Mouse (Mus musculus) naive thymus-derived CD4-positive, alpha-beta T cell, adult 2 months (primary cell): Measurements from ENCODE around the gene Macrod2.

Source experiments
- DNase-seq: peaks from one replicate; pipeline ENCODE4 v3.0.0-alpha.2; 2011; ENCODE audit warnings: low read depth

Gene Macrod2

DNA sequence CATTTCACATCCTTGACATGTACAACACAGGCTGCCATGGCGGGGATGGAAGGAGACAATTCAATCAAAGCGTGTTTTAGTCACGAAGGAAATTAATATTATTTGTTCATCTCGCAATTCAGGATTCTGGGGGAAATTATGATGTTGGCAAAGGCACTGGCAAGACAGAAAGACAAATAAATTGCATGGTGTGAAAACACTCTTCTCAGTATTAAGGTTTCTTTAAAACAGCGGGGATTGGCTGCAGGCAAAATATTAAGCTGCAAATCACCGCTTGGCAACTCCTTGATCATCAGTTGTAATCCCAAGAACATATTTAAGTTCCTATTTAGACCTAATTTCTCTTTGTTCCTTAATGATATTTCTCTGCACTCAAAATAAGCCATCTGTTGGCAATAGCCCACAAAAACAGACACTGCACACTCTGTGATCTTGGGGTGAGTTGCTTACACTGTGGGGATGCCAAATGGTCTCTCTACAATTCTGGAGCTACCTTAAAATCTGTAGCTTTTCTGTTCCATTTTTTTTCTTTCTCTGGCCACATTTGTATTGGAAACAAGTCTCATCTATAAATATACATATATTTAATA lies 1466.7 kb downstream of the Macrod2 start:
- DNase-seq, result no peak

DNA sequence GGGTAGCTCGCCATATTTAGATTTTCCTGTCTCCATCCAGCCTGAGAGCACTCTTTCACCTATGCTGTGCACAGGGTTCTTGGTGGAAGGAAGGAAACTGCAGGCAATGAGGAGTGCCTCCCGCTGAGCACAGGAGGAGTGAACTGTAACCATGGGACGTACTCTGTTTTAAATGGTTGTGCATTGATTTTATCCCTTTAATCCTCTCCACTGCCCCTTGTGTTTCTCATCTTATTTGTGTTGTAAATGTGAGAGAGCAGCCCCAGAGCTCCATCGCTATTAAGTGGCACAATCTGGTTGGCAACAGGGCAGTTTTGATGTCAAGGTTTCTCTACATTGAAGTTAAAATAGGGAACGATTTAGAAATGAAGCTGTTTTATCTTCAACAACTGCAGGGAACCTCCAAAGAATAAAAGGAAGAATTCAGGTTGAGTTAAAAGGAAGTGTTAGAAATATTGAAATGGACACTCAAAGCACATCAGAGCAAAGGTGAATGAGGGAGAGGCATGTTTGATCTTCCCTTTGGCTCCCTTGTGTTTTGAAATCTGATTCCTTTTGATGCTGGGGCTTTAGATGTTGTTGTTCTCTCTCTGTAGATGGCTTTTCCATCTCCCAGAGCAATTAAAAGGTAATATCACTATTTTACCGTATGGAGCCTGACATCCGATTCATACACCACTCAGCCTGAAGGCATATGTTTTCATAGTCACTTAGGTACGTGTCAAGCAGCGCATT lies 1467.6 kb downstream of the Macrod2 start:
- DNase-seq, result no peak

DNA sequence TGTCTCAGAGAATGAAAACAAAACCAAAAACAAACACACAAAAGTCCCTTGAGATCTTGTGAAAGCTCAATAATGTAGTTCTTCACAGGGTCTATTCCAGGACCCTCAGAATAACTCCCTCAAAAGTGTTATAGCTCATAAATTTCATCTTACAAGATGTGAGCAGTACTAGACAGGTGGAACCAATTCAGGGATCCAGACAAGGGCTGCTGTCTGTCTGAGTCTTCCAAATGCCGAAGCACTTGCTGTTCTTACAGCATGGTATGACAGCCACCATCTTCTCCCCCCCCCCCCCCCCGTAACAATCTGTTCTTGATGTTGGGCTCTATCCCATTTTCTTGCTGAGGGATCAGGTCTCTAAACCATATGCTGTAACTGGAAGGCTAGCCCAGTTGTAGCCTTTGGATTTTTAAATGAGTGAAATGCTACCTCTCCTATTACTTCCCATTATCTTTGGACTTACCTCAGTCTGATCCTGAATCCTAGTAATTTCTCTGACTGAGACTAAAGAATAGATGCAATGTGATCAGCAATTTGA lies 1468.6 kb downstream of the Macrod2 start:
- no peak for DNase-seq

DNA sequence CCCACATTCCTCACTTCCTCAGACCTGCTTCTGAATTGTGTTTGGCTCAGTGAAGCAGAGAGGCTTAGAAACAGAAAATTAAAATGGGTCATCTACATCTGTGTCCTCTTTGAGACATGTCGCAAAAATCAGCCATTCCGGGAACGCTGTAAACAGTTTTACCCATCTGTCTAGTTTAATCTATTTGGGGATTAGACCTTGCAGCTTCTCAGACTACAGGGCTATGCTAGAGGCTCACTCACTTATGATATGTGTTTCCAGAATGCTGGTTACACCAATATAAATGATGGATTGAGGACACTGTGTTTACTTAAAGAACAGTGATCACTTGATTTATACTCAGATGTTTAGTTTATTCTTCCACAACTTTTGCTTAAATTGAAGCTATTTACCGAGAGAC lies 1475.8 kb downstream of the Macrod2 start:
- no peak for DNase-seq

DNA sequence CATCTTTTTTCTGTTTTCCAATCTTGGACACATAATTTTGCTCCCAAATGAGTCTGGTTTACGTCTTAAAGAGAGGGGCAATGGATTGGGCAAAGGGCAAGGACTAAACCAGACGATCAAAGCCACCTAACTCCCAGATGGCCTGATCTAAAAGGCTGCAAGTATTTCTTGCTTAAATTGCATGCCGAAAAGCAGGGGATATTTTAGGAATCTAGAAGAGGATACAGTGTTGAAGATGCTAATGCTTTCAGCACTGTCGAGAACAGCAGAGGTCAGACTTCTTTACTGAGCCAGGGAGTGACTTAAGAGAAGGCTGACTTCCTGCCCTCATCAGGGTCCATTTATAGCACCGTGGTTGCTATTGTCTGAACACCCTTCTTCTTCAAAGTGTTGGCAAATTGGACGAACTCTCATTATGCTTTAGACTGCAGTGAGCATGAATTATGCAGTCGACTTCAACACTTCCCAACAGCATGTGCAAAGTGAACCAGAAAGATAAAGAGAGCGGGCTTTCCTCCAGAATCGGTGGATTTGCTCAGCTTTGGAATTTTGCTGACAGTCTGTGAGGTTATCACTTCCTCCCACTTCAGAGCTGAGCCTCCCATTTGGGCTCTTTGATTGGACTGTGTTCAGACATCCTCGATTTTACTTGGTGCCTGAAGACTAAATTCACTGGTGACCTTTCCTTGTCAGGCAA lies 1481.2 kb downstream of the Macrod2 start:
- no peak for DNase-seq

DNA sequence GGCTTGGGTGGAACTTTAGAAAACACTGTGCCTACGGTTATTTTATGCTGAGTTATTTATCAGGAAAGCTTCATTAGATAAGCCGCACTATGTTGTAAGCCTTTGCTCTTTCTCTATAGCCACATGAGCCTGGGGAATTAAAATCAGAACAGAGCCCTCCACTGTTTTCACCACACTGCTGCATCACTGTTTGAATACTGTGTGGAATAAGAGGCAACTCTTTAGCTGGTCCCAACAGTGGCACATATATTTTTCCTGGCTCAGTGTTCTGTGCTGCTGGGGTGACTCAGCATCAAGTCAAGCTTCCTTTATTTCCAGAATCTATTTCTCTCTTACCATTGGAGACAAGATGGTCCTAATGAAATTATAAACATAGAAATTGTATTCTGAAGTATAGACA lies 1481.8 kb downstream of the Macrod2 start:
- no peak for DNase-seq

DNA sequence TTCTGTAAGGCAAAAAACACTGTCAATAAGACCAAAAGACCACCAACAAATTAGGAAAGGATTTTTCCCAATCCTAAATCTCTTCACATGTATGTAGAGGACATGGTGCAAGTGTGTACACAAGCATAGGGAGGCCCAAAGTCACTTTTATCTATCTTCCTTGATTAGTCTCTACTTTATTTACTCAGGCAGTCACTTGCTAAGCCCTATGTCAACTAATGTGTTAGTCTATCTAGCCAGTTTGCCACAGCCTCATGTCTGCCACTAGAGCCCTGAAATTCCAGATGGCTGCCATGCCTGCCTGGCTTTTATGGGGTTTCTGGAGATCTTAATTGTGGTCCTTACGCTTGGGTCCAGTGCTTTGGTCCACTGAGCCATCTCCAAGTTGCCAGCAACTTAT lies 1483.4 kb downstream of the Macrod2 start:
- DNase-seq, result no peak

DNA sequence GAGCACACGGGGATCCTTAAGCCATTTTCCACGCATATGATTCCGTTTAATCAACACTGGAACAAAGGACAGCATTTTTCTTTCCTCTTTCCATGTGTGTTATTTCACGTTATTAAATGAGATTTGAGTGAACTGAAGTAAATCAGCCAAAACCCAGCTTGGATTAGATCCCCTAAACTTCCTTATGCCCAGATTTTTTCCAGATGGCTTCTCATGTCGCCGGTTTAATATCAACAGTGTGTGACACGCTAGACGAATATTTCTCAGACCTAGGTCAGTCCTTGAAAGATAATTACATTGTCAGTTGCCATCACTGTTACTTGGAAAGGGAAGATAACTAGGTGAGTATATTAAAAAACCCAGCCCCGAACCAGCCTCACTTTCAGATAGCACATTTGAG lies 1484.6 kb downstream of the Macrod2 start:
- DNase-seq, result no peak

DNA sequence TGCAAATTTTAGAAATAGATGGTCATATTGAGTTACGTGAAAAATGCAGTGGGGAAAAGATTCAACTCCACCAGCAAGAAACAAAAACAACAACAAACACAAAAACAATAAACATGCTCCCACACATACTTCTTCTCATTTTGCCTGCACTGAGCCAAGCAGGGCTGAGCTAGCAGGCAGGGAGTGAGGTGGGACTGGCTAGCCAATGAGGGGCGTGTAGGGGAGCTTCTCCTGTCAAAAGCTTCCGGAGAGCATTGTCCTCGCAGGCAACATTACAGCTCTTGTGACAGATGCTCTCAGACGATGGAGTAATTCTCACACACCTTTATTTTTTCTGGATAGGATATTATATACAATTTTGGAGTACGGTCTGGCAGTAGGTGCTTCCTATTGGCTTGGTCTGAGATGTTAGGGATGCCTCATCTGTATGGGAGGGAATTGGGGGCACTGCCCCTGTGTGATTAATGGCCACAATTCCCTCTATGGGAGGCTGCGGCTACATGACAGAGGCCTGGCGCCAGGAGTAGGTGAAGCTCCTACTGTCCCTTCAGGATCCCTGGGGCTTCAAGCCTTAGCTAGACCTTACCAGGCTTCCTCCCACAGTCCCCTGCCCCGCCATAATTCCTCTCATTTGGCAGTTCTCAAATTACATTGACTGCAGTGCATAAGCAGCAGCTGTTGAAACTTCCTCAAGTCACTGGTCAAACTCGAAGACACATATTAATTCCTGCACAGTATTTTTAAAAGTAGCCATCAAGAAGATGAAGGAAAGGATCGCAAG lies 1491.8 kb downstream of the Macrod2 start:
- no peak for DNase-seq

DNA sequence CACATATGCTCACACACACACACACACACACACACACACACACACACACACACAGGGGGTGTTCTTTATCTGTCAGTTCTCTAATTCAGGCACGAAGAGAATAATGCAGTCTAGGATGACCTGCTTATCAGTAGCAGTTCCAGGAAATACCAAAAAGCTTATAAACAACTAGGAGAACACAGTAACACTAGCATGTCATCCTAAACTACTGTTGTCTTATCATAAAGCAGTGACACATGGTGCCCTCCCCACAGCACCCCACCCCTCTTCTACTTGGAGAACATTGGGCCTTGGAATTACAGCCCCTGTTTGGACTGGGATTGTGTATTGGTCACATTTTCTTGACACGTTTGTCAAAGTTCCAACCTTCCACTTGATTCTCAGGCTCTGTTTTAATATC lies 1494.4 kb downstream of the Macrod2 start:
- DNase-seq, result no peak

DNA sequence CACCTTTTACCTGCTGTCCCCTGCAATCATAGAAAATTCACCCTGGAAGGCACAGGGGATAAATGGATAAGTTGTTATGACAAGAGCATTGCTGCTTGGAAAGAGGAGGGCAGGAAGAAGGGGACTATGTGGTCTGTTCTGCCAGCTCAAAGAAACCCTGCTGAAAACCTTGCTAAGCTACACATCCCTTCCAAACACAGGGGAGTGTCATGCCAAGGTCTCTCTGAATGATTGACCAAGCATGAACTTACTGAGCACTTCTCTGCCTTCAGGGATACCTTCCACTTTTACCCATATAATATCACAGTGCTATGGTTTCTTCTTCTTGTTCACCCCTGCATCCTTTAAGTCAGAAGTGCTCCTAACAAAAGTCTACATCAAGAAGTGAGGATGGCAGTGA lies 1502.8 kb downstream of the Macrod2 start:
- DNase-seq, result no peak

DNA sequence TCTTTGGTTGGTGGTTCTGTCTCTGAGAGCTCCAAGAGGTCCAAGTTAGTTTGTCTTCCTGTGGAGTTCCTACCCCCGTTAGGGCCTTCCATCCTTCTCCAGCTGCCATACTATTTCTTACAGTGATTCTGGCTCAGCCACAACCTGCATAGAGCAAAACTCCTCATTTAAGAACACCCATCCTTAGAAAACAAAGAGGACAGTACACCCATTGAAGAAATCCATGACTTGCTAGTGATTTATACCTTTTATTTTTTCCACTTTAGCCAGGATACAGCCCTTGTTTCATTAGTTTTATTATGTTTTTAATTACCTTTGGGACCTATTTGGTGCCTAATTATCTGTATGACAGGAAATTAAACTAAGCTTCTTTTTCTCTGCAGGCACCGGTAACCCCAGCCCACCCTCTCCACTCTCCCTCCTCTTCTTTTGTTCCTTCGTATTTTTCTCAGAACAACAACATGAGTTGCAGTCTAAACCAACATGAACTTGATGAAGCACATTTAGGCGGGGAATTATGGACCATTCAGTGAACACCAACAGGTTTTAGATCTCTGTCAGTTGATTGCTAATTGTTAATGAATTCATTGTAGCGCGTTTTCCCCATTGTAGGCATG lies 1516.8 kb downstream of the Macrod2 start:
- DNase-seq, result no peak

DNA sequence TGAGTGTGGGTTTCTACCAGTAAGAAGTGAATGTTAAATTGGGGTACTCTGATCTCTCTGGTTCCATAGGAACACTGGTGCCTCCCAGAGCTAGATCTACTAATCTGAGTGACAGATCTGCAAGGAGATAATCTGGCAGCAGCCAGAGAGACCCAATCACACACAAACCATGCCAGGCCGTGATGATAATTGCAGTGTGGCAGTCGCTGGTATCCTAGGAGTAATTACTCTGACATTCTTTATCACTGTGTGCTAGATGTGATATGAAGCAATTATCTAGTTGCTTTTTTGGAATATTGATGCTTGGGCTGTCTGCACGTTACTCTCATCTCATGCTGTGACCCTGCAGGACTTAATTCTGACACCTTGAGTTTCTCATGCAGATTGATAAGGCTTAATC lies 1518.4 kb downstream of the Macrod2 start:
- no peak for DNase-seq

DNA sequence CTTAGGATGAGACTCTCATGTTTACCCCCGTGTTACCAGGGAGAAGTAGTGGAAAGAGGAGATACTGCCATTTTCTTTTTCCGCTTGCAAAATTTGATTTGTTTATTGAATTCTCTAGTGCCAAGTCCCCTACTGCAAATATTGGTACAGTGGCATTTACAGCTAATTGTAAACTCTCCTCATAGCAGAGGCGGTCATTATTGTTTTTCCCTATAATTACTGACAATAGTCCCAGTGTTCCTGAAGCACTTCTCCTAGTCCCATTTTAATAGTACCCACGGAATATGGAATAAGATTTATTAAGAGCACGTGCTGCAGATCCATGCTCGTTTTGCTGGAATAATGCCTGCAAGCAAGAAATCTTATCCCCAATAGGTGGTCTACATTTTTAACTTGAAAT lies 1518.8 kb downstream of the Macrod2 start:
- no peak for DNase-seq

DNA sequence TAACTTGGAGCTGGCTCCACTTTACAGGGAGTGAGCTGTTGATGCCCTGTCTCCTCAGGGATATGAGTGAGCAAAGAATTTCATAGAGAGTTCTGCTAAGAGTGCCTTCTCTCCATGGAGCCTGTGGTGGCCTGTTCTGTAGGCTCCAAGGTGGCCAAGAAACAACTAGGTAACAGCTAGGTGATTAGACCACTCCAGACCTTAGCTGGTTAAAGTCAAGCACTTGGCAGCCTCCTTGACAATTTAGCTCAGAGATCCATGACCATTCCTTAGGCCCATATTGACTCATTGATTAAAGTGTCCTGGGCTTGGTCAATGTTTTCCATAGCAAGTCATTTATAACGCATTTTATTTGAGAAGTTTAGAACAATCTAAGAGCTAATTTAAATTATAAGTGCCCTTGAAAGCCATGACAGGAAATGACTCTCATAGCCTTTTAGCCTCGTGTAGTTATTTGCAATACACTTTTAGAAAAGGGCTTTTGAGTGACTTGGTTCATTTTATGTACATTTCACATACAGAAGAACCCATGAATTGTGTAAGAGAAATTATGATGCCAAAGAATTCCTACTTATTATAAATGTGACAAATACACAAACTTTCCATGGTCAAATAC lies 1525.4 kb downstream of the Macrod2 start:
- DNase-seq, result no peak

DNA sequence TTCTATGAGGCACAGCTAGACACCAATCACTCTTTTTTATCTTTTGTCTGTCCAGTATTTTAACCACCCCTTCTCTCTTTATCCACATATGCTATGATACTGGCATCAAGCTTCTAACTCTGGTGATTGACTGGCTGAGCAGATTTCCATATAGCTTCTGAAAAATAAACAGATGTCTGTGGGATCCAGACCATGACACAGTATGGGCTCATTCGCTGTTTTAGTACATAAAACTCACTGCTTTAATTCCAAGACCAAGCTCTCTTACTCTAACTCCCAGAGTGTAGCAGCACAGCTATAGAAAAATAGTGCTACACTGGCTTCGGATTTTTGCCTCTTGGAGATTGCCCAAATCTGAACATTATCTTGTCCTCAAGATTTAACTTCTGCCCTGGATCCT lies 1540.0 kb downstream of the Macrod2 start:
- no peak for DNase-seq

DNA sequence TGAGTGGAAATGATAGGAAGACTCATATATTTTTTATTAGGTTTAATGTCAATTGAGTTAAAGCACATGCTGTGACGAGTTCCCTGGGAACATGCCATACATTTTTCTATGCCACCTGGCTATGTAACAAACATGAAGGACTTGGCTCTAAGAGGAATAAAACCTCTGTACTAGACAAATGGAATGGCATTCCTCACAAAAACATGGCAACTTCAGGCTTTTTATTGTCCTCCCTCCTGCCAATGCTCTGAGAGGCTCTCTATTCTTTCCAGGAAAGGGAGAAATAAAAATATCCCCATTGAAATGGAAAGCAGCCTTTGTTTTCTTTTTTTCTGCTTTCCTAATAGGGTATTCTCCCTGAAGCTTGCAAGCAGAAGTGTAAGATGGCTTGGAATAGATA lies 1559.7 kb downstream of the Macrod2 start:
- DNase-seq, result no peak

DNA sequence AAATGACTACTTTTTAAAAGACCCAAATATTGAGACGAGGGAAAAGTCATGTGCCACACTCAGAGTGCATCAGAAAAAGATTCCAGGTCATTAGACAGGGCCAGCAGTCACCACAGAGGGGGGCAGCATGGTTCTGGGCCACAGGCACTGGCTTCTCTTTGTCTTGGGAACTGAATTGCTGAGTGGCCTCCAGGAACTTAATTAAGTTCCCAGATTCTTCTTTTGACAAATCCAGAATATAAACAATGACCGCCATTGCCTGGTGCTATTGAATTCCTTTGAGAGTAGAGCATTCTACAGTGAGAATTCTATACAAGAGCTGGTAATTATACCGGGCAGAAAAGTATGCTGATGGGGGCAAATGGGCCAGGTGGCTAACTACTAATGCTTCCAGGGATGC lies 1560.1 kb downstream of the Macrod2 start:
- DNase-seq, result no peak

DNA sequence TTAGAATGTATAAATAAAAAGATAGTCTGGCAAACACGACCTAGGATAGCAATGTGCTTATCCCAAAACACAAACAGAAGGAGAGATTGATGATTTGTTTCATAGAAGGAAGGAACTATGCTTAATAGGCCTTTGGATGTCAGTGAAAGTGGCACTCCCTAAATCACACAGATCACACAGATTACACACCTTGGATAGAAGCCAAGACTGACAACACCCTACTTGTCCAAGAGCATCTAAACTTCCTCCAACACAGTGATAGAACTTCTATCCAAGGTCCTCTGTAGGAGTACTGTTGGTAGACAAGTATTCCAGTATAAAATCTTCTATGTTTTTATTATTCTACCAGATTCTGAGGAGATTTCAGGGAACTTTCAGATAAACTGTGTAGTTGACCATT lies 1567.8 kb downstream of the Macrod2 start:
- DNase-seq, result no peak

DNA sequence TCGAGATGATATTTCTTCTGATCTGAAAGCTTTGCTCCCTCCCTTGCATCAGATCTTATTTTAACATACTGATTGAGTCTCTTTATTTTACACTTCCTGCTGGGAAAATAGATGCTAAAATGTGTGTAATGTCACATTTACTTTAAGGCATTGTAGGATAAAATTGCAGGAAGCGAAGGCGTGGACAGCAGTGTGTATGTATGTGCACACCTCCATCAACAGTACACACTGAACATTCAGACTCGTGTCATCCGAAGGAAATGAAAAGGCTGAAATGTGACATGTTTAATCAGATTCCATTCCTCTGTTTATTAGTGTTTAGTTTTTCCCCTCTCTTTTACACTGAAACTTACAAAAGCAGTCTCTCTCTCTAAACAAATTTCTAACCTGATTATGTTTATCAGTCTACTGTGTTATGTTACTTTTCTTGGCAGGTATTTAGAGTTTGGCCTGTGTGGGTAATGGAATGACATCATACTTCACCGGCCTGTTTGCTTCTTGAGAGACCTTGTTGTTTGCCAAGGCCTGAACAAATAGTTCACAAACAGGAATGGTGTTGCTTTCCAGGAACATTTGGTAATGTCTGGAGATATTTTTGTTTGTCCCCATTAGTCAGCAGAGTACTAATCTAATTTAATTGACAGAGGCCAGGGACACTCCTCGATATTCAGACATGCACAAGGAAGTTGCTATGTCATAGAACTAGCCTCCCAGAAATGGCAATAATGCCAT lies 1588.7 kb downstream of the Macrod2 start:
- DNase-seq, result no peak

DNA sequence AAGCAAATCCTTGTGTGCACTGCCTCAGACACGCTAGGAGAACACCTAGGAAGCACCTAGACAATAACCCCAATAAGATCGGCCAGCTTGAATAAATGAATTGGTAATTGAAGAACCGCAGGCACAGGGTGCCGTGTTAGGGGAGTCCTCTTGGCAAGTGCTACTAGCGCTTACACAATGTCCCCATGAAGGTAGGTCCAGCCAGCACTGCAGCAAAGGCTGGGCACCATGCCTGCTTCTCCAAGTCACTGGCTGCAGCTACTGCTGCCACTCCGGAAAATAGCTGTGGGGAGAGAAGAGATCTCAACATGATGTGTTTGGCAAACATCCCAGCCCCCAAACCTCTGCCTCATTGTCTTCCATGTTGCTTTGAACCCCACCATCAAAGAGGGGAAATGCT lies 1603.8 kb downstream of the Macrod2 start:
- DNase-seq, result no peak
